Mouse (Mus musculus) left cerebral cortex, postnatal 14 days (tissue): ENCODE data around the gene Il11ra1. TPM values are rescaled to one million over a fixed set of nuclear protein-coding genes. Genes with fewer than 3 reads are reported as not detected.
"Not testable (repeated sequence)": the region's sequence is repeated elsewhere in the genome, so short reads cannot be mapped to it uniquely, and the experiment has no call there.

Source experiments
- DNase-seq, 2 experiments: peaks; one replicate each; pipeline ENCODE4 v3.0.0; 2021 to 2022; ENCODE audit warnings: low spot score in 2 of 2, mixed read lengths in 1 of 2
- intact Hi-C: fragments of 180-260 bp; cut with DNase I; formaldehyde crosslinking; loops from one replicate; pipeline ENCODE4 v1.15.1; 2025
- total RNA-seq, 2 experiments: library from RNA; stranded (reverse); gene quantifications; 2 replicates each; pipeline ENCODE4 v1.2.3; 2021

Il11ra1 gene
- total RNA-seq, 2 experiments from 2014 or later, result 28.9 to 32.8 TPM

DNA sequence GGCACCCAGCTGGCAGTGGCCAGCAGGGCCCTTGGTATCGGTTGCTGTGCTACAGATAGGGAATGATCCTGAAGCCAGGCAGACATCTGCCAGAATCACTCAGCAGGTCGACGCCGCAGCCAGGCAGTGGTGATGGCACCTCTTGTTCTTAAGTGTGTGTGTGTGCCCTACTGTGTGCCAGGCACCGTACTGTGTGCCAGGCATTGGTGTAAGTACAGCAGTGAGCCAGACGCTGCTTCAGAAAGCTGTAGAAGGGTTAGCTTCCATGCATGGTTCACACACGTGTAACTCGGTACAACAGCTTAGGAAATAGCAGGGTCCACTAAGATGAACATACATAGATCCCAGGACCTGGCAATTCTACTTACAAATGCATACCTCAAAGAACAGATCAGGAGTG lies 435 bp downstream of the Il11ra1 start:
- intact Hi-C loops, DNase-seq: not testable (repeated sequence)

DNA sequence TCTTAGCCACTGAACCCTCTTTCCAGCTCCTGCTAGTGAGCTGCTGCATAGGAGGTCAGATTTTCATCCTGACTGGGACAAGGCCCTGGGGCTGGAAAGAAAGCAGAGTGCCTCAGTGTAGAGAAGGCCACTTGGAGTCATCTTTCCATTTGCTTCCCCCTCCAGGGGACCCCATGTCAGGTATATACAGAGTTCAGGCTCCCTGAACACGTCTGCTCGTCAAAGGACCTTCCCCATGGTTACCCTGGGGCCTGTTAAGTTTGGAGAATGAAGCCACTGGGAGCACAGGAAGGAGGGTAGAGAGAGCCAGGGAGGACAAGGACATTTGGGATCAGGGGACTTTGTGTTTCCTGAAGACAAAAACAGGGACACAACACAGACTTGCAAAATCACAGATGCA lies 2.4 kb downstream of the Il11ra1 start:
- intact Hi-C loops, DNase-seq: not testable (repeated sequence)

DNA sequence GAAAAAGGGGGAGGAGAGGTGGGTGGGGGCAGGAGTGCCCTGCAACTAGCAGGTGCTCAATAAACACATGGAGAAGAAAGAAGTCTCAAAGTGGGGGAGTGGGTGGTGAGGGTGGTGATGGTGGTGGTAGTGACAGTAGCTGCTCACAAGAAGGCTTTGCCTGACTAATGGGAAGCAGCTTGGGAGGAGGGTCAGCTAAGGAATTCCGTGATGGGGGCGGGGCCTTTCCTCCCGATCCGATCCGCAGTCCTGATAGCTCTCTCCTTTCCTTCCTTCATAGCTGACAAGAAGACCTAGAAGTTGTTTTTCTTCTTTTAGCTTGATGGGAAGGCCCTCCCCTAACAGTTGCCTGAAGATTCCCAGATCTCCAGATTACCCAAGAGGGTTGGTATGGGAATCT lies 4.9 kb downstream of the Il11ra1 start:
- intact Hi-C loops, result loop anchor here (5.0 kb wide), 1 partner anchor 87 kb away; no protein-coding TSS in a partner anchor

DNA sequence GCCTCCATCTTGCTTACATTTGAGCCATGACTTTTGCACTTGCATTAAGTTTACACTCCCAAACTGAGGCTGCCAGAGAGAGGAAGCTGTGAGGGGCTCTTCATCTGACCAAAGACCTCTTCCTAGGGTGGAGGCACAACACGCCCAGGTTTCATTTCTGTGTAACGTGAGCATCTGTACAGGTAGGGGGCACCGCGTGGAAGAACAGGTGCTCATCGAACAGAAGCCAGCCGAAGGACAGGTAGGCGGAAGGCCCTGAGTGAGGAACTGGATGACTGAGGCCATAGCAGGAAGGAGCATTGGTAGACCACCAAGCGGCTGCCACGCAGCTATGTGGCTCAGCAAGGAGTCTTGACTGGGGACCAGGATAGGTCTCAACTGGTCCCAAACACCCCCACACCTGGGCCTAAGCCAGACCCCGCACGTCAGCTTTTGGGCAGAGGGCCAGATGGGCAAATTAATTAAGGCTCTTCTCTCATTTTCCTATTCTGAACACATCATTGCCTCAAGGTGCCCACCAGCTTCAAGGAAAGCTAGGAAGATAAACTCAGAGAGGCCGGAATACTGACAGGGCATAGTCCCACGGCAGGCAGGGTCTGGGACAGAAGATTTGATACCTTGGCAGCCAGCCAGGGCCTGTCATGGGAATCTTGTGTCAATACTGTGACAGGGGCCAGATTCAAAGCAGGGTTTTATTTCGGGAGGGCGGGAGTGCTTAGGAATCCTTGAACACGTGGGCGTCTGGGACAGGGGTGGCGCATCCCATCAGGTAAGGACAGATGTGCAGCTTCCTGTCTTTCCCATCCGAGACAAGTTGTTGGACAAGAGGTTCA lies 6.3 kb downstream of the Il11ra1 start:
- no peak for DNase-seq

More for the DNA sequence above, 4.9 kb downstream of the Il11ra1 start:
- no peak for DNase-seq

DNA sequence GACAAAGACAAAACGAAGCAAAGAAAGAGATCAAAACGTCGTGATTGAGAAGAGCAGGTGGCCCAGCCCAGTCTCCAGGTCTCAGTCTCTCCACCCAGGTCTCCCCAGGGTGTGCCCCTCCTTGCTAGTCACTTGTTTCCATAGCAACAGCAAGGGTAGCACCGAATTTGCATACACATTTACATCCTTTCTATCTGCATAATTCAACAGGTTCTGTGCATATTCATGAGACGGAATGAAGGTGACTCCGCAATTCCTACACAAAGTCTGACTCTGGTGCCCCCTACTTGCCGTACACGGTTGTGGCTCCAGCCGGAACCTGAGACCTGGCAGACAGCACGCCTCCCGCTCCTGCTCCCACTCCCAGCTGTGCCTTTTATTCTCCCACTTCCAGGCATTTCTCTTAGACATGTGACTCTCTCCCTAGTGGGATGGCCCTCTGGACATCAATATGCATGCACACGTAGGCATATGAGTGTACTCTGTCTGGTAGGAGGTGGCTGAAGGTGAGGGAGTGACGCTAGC lies 7.3 kb downstream of the Il11ra1 start:
- intact Hi-C loops, result loop anchor here (5.0 kb wide), 1 partner anchor 90 kb away; no protein-coding TSS in a partner anchor
- DNase-seq, result peak; percentile 77 to 95

More for the DNA sequence above, 6.3 kb downstream of the Il11ra1 start:
- intact Hi-C loops, result loop anchor here (5.0 kb wide), 1 partner anchor 89 kb away; no protein-coding TSS in a partner anchor

DNA sequence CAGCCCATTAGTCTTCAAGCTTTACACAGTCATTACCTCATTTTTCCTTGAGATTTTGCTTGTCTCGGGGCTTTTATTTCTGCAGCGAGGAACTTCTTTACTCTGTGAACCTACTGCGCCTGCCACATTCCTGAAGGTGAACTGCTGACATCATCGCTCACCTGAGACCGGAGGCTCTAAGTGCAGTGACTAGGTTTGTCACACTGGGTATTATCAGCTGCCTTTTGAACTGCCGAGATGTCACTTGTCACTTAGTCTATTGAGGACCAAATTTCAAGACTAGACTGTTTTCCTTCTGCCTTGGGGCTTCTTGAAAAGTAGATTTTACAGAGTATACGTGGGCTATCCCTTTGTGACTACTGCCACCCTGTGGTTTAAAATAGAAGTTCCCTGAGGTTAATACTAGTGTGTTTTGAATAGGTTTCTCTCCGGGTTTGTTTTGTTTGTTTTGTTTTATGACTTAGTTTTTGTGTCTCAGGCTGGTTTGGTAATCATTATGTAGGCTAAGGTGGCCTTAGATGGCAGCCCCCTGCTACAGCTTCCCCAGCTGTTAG lies 8.5 kb downstream of the Il11ra1 start:
- intact Hi-C loops, result loop anchor here (2.0 to 5.0 kb wide), 2 partner anchors 91 to 239 kb away; no protein-coding TSS in a partner anchor
- peak; percentile 76 to 86 for DNase-seq

DNA sequence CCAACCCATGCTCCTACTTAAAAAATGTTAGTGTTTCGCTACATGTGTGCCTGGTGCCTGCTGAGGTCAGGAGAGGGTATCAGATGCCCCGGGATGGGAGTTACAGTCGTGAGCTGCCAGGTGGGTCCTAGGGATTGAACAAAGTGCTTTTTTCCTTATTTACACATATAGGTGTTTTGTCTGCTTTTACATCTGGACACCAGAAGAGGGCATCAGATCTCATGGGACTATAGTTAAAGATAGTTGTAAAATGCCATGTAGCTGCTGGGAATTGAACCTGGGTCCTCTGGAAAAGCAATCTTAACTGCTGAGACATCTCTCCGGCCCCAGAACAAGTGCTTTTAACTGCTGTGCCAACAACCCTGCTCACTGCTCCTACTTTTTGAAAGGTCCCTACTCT lies 10.4 kb downstream of the Il11ra1 start:
- intact Hi-C loops, result no loop called here
- no peak for DNase-seq

DNA sequence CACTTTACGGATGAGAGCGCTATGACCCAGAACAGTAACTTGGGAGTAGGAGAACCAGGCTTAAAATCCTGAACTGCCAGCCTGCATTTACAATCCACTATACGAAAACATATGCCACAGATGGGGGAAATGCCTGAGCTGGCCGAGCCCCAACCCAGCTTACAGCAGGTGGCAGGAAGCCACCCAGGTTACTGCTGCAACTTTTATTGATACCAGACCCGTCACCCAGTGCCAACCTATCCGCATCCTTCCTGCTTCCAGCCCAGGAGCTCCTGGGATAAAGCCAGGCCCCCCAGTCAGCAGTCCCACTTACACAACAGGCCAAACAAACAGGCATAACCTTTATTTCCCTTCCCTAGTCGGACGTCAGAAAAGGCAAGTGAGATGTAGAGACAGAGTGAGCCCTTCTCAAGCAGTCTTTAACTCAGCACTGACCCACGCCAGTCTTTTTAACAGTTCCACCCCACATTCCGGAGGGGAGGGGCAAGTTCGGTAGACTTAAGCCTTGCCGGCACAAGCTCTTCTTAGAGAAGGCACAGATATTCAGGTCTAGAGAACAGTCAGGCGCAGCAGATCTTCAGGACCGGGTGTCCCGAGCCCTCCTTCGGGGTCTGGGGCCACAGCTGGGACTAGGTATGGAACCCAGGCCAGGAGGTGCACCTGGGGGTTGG lies 12.1 kb downstream of the Il11ra1 start:
- DNase-seq, result no peak
- intact Hi-C loops, result no loop called here

DNA sequence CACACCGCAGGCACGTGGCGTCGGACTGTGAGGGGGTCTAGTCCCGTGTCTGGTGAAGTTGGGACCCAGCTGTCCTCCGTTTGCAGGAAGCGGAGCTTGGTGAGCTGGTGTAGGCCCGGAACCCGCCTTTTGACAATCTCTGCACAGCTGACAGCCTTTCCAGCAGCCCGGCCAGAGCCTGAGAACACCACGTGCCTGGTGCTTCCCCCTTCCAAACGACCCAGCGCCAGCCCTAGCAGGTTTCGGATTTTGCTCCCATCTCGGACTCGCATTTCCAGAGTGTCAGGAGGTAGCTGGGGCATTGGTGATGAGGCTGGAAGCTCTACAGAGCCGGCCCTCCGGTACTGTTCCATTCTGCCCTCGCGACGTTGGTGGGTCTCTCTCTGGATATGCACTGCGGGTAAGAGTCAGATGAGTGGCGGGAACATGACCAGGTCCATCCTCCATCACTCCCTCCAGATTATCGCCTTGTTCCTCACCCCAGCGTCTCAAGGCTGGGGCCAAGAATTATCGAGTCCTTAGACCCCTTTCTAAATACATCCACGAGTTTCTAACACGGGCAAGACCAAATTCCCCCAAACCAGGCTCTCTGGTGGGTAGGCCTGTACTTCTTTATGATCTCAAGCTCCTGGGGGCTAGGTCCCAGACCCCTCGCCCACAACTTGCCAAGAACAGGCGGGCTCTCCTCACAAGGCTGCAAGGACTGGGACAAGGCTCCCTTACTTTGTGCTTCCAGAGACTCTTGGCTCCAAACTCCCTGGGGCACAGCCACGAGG lies 12.8 kb downstream of the Il11ra1 start:
- no peak for DNase-seq
- intact Hi-C loops, result no loop called here

DNA sequence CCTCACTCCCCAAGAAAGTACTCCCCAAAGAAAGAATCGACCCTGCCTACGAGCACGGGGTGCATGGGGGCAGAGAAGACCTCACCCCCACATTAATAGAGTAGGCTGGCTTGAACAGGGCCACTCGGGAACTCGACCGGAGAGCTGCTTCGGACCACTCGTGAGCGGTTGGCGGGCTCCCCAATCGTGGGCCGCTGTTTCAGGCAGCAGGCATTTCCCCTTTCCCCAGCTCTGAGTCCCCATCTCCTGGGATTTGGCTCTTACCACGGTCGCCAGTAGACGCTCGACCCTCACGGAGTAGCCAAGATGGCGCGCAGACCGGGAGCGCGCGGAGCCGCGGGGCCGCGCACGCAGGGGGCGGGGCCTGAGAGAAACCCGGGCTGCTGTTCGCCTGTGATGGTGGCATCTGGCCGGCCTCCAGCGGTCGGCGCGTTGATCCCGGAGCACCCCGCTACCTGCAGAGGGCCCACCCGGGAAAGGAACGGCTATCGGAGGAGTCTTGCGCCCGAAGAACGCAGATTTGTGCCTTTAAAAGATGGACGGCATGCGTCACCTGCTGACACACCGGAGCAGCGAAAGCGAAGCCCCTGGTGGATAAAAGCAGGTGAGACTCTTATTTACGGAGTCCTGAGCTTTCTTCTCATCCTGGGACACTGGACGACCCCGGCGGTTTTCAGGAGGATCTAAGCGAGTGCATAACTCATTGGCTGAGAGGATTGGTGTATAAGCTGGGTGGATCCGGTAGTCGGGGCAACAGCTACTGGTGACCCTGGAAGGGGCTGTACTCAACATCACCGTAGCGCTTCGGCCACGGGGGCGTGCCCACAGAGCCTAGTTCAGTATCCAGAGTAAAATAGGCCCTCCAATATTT lies 13.6 kb downstream of the Il11ra1 start, which contains the start of gene Rpp25l:
TSS of gene Rpp25l (minus strand) at position 338 of the 871 bp plus-strand sequence.
- intact Hi-C loops, result loop anchor here (2.0 kb wide), 1 partner anchor 23 kb away; no protein-coding TSS in a partner anchor
- DNase-seq, result peak; percentile 73 to 78

DNA sequence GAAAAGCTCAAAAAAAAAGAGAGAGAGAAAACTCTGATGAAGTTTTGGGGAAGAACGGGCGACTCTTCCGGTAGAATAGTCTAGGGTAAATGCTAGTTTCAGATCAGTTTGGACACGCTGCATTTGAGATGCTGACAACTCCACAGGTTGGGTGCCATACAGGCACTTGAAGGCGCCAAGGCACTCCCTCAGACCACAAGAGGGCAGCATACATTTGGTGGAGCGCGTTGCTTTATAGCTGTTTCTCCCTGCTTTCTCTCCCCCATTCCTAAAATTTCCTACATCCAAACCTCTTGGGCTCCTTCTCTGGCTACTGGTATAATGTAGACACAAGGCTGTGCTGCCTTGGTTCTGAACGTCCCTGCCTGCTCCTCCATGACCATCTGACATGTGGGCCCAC lies 14.5 kb downstream of the Il11ra1 start:
- intact Hi-C loops, result loop anchor here (2.0 kb wide), 1 partner anchor 23 kb away; no protein-coding TSS in a partner anchor
- peak; percentile 83 to 90 for DNase-seq

DNA sequence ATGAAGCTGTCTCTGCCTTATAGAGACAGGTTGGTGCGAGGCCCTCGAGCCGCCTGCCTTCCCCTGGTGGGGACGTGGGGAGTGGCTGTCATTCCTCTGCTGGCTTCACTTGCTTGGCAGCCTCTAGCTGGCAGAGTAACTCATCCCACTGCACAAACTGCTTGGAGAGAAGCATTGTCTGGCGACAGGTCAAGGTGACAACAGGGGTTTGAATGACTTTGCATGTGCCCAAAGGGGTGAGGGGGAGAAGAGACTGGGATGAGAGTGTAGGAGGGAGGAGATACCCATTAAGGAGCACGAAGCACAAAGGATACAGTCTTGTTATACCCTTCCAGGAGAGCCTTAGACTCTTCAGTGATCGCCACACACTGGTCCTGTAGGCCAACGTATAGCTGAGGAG lies 15.3 kb downstream of the Il11ra1 start:
- intact Hi-C loops, result loop anchor here (2.0 kb wide), 1 partner anchor 22 kb away; no protein-coding TSS in a partner anchor
- no peak for DNase-seq

DNA sequence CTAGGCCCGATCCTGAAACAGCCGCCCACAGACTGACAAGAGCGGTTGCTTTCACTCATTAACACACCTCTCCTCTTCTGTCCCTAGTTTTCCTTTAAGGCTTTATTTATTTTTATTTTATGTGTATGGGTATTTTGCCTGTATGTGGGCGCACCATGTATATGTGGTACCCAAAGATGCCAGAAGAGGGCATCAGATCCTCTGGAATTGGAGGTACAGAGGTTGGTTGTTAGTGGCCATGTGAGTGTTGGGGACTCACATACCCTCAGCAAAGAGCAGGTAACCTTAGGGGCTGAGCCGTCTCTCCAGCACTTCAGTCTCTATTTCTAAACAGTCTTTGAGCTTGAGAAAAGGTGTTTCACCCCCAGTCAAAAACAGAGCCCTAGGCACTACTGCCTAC lies 15.8 kb downstream of the Il11ra1 start:
- intact Hi-C loops, result loop anchor here (2.0 kb wide), 1 partner anchor 21 kb away; no protein-coding TSS in a partner anchor
- DNase-seq, result peak; percentile 71 to 84

DNA sequence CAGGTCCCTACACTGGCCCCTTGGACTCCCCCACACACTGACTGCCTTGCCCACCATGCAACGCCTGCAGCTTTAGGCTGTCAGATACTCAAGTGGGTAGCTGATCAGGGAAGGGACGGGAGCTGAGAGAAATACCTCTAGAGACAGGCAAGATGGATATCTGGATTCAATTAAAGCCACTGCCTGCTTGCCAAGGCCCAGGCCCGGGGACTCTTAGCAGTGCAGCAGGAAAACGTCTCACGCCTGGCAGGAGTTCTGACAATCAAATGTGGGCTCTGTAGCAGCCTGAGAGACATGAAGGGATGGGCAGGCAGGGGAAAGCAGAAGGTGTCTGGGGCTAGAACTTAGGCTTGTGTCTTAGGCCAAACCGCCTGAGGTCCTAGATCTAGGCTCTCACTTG lies 17.0 kb downstream of the Il11ra1 start:
- intact Hi-C loops, result no loop called here
- DNase-seq, result no peak

DNA sequence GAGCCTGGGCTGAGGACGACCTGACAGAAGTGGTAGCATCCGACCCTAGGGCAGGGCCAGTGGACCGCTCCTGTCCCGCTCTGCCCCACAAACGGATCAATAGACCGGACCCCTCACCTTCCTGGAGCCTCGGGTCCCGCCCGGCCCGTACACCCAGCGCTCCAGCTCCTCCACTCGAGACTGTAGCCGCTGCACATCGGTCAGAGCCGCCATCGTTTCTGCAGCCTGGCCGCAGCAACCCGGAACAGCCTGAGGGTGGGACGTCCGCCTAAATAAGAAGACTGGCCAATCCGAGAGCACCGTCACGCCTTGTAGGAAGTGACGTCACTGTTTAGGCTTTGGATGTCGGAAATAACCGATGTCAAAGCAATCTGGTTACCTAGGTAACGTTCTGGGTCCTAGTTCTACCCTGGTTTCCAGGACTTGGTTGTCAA lies 23.1 kb downstream of the Il11ra1 start, which contains the start of gene Dctn3:
TSS of gene Dctn3 (minus strand) at position 253 of the 434 bp plus-strand sequence.
- intact Hi-C loops, result no loop called here
- peak; percentile 94 to 99 for DNase-seq

DNA sequence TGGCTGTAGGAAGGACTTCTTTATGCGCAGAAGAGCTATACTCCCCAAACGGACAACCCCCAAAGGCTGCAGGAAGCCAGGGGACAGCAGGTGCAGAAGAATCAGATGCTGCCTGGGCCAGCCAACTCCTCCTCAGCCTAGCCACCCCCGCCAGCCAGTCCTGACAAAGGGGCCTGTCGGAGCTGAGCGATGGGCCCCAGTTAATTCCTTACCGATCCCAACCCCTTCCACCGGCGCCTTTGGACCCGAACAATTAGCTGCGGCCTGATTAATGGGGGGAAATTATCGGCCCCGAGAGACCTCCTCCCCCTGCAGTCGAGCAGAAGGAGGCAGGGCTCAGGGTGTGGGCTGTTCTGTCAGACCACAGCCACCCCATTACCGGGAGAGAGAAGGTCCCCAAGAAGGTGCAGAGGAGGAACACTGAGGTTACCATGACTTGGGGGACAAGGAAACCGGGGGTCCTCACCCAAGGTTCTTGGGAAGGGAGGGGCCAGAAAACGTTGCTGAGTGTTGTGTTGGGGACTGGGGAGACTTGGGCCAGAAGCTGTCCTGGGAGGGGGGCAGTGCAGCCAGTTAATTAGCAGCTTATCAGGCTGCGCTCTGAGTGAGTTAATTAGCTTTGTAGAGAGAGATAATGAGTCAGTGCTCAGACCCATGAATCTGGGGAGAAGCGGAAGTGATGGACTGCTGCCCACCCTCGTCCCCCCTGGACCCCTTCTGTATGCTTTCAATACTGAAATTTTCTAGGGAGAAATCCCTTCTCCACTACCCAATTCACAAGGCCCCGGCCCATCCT lies 27.2 kb downstream of the Il11ra1 start:
- DNase-seq, result no peak
- intact Hi-C loops, result no loop called here
